Mouse (Mus musculus): Measurements from ENCODE around the gene Gnmt.
A peak's percentile ranks its signal among the peaks of the same experiment; 100 is the strongest.

Gene Gnmt

GRCm38 (mm10) chr17:46703971-46704886, 24.7 kb downstream of the Gnmt start:
- DNase-seq (ENCODE audit: low spot score): no peak

GRCm38 (mm10) chr17:46702506-46702905, 26.5 kb downstream of the Gnmt start:
- no peak for DNase-seq (ENCODE audit: low spot score)

- DNase-seq (ENCODE audit: low spot score): no peak
Measured at GRCm38 (mm10) chr17:46702100-46702499, 26.9 kb downstream of the Gnmt start.

GRCm38 (mm10) chr17:46701489-46701888, 27.5 kb downstream of the Gnmt start:
- no peak for DNase-seq (ENCODE audit: low spot score)

- DNase-seq (ENCODE audit: low spot score): no peak
Measured at GRCm38 (mm10) chr17:46699912-46700311, 29.1 kb downstream of the Gnmt start.

- no peak for DNase-seq (ENCODE audit: low spot score)
Measured at GRCm38 (mm10) chr17:46699245-46699644, 29.7 kb downstream of the Gnmt start.

- DNase-seq (ENCODE audit: low spot score): no peak
Measured at GRCm38 (mm10) chr17:46698515-46698914, 30.5 kb downstream of the Gnmt start.

- DNase-seq (ENCODE audit: low spot score): no peak
Measured at GRCm38 (mm10) chr17:46694517-46695063, 34.4 kb downstream of the Gnmt start.

GRCm38 (mm10) chr17:46691390-46691789, 37.6 kb downstream of the Gnmt start:
- DNase-seq (ENCODE audit: low spot score): no peak

- no peak for DNase-seq (ENCODE audit: low spot score)
Measured at GRCm38 (mm10) chr17:46690665-46691064, 38.3 kb downstream of the Gnmt start.

GRCm38 (mm10) chr17:46685913-46686312, 43.1 kb downstream of the Gnmt start:
- no peak for DNase-seq (ENCODE audit: low spot score)

GRCm38 (mm10) chr17:46682654-46683389, 46.1 kb downstream of the Gnmt start:
- DNase-seq (ENCODE audit: low spot score): no peak

GRCm38 (mm10) chr17:46681466-46682118, 47.4 kb downstream of the Gnmt start:
- no peak for DNase-seq (ENCODE audit: low spot score)

- DNase-seq (ENCODE audit: low spot score): peak; percentile 97
Measured at GRCm38 (mm10) chr17:46680760-46681373, 48.1 kb downstream of the Gnmt start, which contains the start of gene Klhdc3. TSS of gene Klhdc3 (minus strand) at chr17:46680914.

GRCm38 (mm10) chr17:46679843-46680759, 48.9 kb downstream of the Gnmt start:
- peak; percentile 37 for DNase-seq (ENCODE audit: low spot score)

GRCm38 (mm10) chr17:46678911-46679310, 50.1 kb downstream of the Gnmt start:
- no peak for DNase-seq (ENCODE audit: low spot score)

- DNase-seq (ENCODE audit: low spot score): no peak
Measured at GRCm38 (mm10) chr17:46678416-46678815, 50.6 kb downstream of the Gnmt start, which contains the start of gene Mea1. TSS of gene Mea1 (plus strand) at chr17:46678793.

All from T-cell, adult 2 months (primary cell).